Mouse (Mus musculus) forebrain, postnatal 0 days (tissue): ENCODE results near the gene Cd5. TPM values are rescaled to one million over a fixed set of nuclear protein-coding genes. Genes with fewer than 3 reads are reported as not detected.
A peak's percentile ranks its signal among the peaks of the same experiment; 100 is the strongest.

Experiments
- ATAC-seq: fragments of 200-750 bp; cut with Nextera tagmentation; 2 replicates; pipeline ENCODE4 v1.8.0; 2017; ENCODE audit warnings: mild to moderate bottlenecking, moderate library complexity
- DNase-seq: peaks from one replicate; pipeline ENCODE4 v3.0.0-alpha.2; 2015
- H3K27ac ChIP-seq: fragments of 300-500 bp; sonication (generic); 2 replicates; pipeline ENCODE4 v1.5.1; 2014; ENCODE audit warnings: low read depth, mild to moderate bottlenecking, antibody characterized with exemption, low read length, moderate library complexity, mixed read lengths
- H3K27me3 ChIP-seq: fragments of 300-500 bp; sonication (generic); 2 replicates; pipeline ENCODE4 v1.6.1; 2014; ENCODE audit warnings: mild to moderate bottlenecking, low read length, mixed read lengths; ENCODE audit not compliant: insufficient read depth
- H3K36me3 ChIP-seq: fragments of 300-500 bp; sonication (generic); 2 replicates; pipeline ENCODE4 v1.6.1; 2014; ENCODE audit warnings: mild to moderate bottlenecking, moderate library complexity; ENCODE audit not compliant: insufficient read depth
- H3K4me1 ChIP-seq: fragments of 300-500 bp; sonication (generic); 2 replicates; pipeline ENCODE4 v1.6.1; 2014; ENCODE audit warnings: antibody characterized with exemption; ENCODE audit not compliant: insufficient read depth
- H3K4me2 ChIP-seq: fragments of 300-500 bp; sonication (generic); 2 replicates; pipeline ENCODE4 v1.6.1; 2014; ENCODE audit warnings: low read depth, mild to moderate bottlenecking, moderate library complexity
- H3K4me3 ChIP-seq: fragments of 300-500 bp; sonication (generic); 2 replicates; pipeline ENCODE4 v1.5.1; 2014; ENCODE audit warnings: low read depth, low read length, mixed read lengths
- H3K9ac ChIP-seq: fragments of 300-500 bp; sonication (generic); 2 replicates; pipeline ENCODE4 v1.6.1; 2014; ENCODE audit warnings: mild to moderate bottlenecking
- H3K9me3 ChIP-seq: fragments of 300-500 bp; sonication (generic); 2 replicates; pipeline ENCODE4 v1.6.1; 2016; ENCODE audit warnings: low read length
- CTCF ChIP-seq: sonication (generic); IDR thresholded peaks from 2 replicates; pipeline ENCODE4 v1.5.1; 2016; ENCODE audit warnings: antibody characterized with exemption, control low read depth, low read depth
- WGBS: fragments of 180-500 bp; shearing (Covaris S2); extraction: QIAGEN DNeasy Blood & Tissue Kit; methylation state at CpG from one replicate; pipeline ENCODE4 v1.1.7; 2014; 5-methylcytosine and 5-hydroxymethylcytosine counted together
- polyA plus RNA-seq: library from polyadenylated mRNA; unstranded; fragments of >200 nt; fragmentation: Nextera tagmentation; extraction: Ambion mirVana; gene quantifications from 2 replicates; pipeline ENCODE4 v1.2.1, GENCODE M21; 2015
- total RNA-seq: library from RNA; depleted of rRNA; stranded (reverse); fragments of >200 nt; gene quantifications from 2 replicates; pipeline ENCODE4 v1.2.3, GENCODE M21; 2014; rRNA removed

The Cd5 gene
- total and polyA plus RNA-seq, 2 experiments from 2014 or later = 0.10 to 0.52 TPM

DNA sequence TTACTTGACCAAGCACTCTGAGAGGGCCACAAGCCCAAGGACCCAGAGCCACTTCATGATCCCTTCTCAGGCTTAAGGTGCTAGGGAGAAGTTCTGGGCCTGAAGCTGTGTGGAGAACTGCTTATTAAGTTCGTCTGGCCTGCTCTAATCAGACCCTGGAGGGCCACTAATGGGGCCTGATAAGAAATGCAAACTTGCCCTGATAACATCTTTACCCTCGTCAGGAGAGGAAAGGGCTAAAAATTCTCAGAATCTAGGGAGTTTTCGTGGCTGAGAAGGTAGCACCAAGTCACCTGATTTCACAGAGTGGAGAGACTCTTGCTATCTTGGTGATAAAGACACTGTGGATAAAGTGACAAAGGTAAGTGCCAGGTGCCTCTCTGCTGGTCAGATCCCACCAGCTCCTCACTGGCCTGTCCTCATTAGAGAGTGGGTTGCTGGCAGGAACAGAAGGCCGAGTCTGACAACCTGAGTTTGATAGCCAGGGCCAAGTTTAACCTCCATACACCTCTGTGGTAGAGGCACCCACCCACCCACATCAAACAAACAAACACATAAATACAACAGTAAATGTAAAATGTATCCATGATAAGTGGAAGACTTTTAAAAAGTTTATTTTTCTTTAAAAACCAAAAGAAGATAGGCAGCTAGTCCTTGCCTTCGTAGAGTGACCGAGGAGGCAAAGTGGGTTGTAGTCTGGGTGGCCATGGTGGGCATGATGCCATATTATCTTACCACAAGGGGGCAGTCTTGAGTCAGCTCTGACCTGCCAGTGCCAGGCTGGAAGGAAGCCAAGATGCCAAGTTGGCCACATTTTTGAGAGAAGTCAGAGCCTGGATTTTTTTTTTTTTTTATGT, 60.7 kb downstream of the Cd5 start, which contains the start of gene Pga5:
TSS of gene Pga5 (minus strand) at position 157 of the 857 bp plus-strand sequence.
- H3K27me3 ChIP-seq = no peaks in the 10 kb centered on the region
- H3K36me3 ChIP-seq = no peaks in the 10 kb centered on the region
- H3K4me2 ChIP-seq = no peak within 1 kb of the TSS
- no peak within 1 kb of the TSS for H3K9ac ChIP-seq
- peak; percentile 44 for ATAC-seq
- peaks cover 4% of the 10 kb centered on the region; the same call in 1 of the 2 replicates for H3K4me1 ChIP-seq
- H3K9me3 ChIP-seq = no peaks in the 10 kb centered on the region
- DNase-seq = peak; percentile 89
- no peak within 1 kb of the TSS for H3K27ac ChIP-seq
- peak; percentile 91 for TF ChIP-seq CTCF
- 33% methylated on average over 6 of the region's 6 CpGs for WGBS
- no peak within 1 kb of the TSS for H3K4me3 ChIP-seq

DNA sequence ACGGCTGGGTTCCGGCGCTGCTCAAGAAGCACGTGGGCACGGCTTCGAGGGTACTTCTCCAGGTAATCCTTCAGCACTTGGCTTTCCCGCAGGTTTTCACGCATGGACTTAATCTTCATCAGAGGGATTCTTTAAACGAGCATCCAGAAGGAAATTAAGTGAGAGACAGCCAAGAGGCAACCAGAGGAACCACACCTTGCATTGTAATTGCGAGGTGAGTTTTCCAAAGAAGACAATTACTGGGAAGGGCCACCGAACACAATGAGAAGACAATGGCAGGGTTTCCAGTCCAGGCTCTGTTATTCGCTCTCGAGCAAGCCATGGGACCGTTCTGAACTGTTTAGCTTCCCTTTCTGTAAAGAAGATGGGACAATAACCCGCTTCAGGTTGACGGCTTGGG, 62.1 kb downstream of the Cd5 start:
- DNase-seq (no peak), ATAC-seq (no peak)
- H3K4me3 ChIP-seq = no peak overlapping the region
- H3K36me3 ChIP-seq = no peaks in the 10 kb centered on the region
- no peak for TF ChIP-seq CTCF
- 79% methylated on average over 16 of the region's 16 CpGs for WGBS
- no peak overlapping the region for H3K27ac ChIP-seq
- H3K27me3 ChIP-seq = no peaks in the 10 kb centered on the region
- H3K4me1 ChIP-seq = peaks cover 4% of the 10 kb centered on the region; the same call in 1 of the 2 replicates
- H3K4me2 ChIP-seq = no peak overlapping the region
- no peaks in the 10 kb centered on the region for H3K9me3 ChIP-seq
- no peak overlapping the region for H3K9ac ChIP-seq

DNA sequence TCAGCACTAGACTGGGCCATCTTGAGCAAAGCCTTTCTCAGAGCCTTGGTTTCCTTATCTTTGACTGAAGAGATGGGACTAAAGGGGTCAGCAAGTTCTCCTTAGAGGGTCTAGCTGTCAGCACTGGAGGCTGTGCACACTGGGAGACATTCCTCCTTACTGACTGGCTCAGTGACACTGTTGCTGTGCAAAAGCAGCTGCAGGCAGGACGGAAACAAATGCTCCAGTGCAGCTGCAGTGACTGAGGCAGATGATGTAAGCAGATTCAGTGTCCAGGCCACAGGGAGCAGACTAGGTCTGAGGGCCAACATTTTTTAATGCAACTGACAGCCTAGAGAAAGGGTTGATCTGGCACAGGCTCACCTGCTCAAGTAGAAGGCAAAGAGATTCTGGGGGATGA, 65.5 kb downstream of the Cd5 start:
- Histone ChIP-seq H3K4me2 (no peak overlapping the region), H3K27ac (no peak overlapping the region), H3K9ac (no peak overlapping the region), H3K36me3 (no peaks in the 10 kb centered on the region), H3K4me1 (no peaks in the 10 kb centered on the region), H3K9me3 (no peaks in the 10 kb centered on the region), H3K27me3 (no peaks in the 10 kb centered on the region), H3K4me3 (no peak overlapping the region)
- no peak for TF ChIP-seq CTCF
- DNase-seq = no peak
- 22% methylated on average over 1 of the region's 1 CpGs for WGBS
- ATAC-seq = no peak

DNA sequence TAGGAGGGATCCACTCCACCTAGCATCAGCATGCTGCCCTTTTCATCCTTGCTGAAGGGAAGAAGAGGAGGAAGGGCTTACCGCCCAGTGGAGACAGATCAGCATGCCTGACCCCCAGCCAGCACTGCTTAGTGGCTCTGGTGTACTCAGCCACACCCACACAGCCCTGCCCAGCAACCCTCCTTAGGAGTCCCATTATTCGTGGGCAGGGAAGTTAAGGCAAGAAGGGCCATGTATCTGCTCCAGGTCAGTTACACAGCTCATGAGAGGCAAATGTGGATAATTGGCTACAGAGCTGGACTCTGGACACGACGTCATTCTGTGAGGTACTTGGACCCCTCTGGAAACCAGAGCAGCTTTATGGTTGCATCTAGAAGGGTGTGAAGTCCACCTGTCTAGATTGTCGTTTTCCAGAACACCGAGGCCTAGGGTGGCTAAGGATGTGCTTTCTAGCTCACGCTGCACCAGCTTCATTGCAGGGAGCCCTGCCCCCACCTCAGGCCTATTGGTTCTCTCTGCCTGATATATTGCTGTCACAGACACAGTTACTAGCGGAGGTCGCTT, 66.9 kb downstream of the Cd5 start:
- TF ChIP-seq CTCF = no peak
- H3K27ac ChIP-seq = no peak overlapping the region
- H3K9me3 ChIP-seq = no peaks in the 10 kb centered on the region
- no peaks in the 10 kb centered on the region for H3K27me3 ChIP-seq
- no peaks in the 10 kb centered on the region for H3K4me1 ChIP-seq
- no peaks in the 10 kb centered on the region for H3K36me3 ChIP-seq
- H3K4me3 ChIP-seq = no peak overlapping the region
- WGBS = 73% methylated on average over 9 of the region's 9 CpGs
- no peak overlapping the region for H3K4me2 ChIP-seq
- no peak overlapping the region for H3K9ac ChIP-seq
- DNase-seq (no peak), ATAC-seq (no peak)

DNA sequence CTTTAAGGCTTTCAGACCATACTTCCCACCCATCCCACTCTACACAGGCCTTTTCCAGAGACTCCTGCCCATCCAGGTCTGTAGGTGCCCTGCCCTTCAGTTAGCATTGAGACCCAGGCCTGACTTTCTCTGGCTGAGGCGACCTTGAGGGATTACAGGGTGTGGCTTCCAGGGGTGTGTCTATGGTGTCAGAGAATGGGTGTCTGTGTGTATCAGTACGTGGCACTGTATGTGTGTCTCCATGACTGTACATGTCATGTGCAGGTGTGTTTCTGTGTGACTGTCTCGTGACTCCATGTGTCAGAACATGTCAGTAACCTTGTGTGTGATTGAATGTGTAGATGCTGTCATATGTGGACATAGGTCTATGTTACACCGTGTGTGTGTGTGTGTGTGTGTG, 67.5 kb downstream of the Cd5 start:
- H3K4me2 ChIP-seq = no peak overlapping the region
- no peaks in the 10 kb centered on the region for H3K36me3 ChIP-seq
- H3K27ac ChIP-seq = no peak overlapping the region
- no peak for ATAC-seq
- TF ChIP-seq CTCF = no peak
- H3K27me3 ChIP-seq = no peaks in the 10 kb centered on the region
- DNase-seq = no peak
- no peaks in the 10 kb centered on the region for H3K9me3 ChIP-seq
- no peak overlapping the region for H3K9ac ChIP-seq
- no peaks in the 10 kb centered on the region for H3K4me1 ChIP-seq
- no peak overlapping the region for H3K4me3 ChIP-seq
- 87% methylated on average over 4 of the region's 4 CpGs for WGBS

Other genes starting within 250 kb of the Cd5 start
- 62.6 and 74.9 TPM in 2 replicates for gene Cpsf7, start 213.7 kb downstream of the Cd5 start, total RNA-seq
- 37.6 and 41.9 TPM in 2 replicates for gene Cpsf7, start 213.7 kb downstream of the Cd5 start, polyA plus RNA-seq
- gene Sdhaf2, start 212.9 kb downstream of the Cd5 start, total RNA-seq = 51.1 and 62.9 TPM in 2 replicates
- 53.6 and 59.5 TPM in 2 replicates for gene Sdhaf2, start 212.9 kb downstream of the Cd5 start, polyA plus RNA-seq
- gene Tmem216, start 182.8 kb downstream of the Cd5 start, total RNA-seq = 23.5 and 26.9 TPM in 2 replicates
- gene Tmem216, start 182.8 kb downstream of the Cd5 start, polyA plus RNA-seq = 36.6 and 46.4 TPM in 2 replicates
- gene Cyb561a3, start 161.8 kb downstream of the Cd5 start, total RNA-seq = 21.4 and 24.9 TPM in 2 replicates
- 18.9 and 22.0 TPM in 2 replicates for gene Cyb561a3, start 161.8 kb downstream of the Cd5 start, polyA plus RNA-seq
- 16.6 and 21.2 TPM in 2 replicates for gene Tmem138, start 161.6 kb downstream of the Cd5 start, total RNA-seq
- gene Tmem138, start 161.6 kb downstream of the Cd5 start, polyA plus RNA-seq = 28.3 and 31.7 TPM in 2 replicates
- gene Ddb1, start 133.7 kb downstream of the Cd5 start, total RNA-seq = 245 and 273 TPM in 2 replicates
- gene Ddb1, start 133.7 kb downstream of the Cd5 start, polyA plus RNA-seq = 130 and 145 TPM in 2 replicates
- 8.8 and 12.8 TPM in 2 replicates for gene Tkfc, start 133.3 kb downstream of the Cd5 start, total RNA-seq
- gene Tkfc, start 133.3 kb downstream of the Cd5 start, polyA plus RNA-seq = 19.3 and 22.7 TPM in 2 replicates
- gene Vwce, start 104.8 kb downstream of the Cd5 start, total RNA-seq = 1.5 and 1.7 TPM in 2 replicates
- gene Vwce, start 104.8 kb downstream of the Cd5 start, polyA plus RNA-seq = 0.44 and 0.88 TPM in 2 replicates
- not detected in 2 replicates for gene Pga5, start 60.9 kb downstream of the Cd5 start, total RNA-seq
- not detected in 2 replicates for gene Pga5, start 60.9 kb downstream of the Cd5 start, polyA plus RNA-seq
- 27.9 and 29.0 TPM in 2 replicates for gene Vps37c, start 50.3 kb downstream of the Cd5 start, total RNA-seq
- 34.5 TPM in 2 replicates for gene Vps37c, start 50.3 kb downstream of the Cd5 start, polyA plus RNA-seq
- not detected in 2 replicates for gene Cd6, start 91.1 kb upstream of the Cd5 start, total RNA-seq
- 0.05 TPM in 1 of 2 replicates, not detected in the other for gene Cd6, start 91.1 kb upstream of the Cd5 start, polyA plus RNA-seq
- gene Slc15a3, start 100.7 kb upstream of the Cd5 start, total RNA-seq = 0.62 and 0.90 TPM in 2 replicates
- gene Slc15a3, start 100.7 kb upstream of the Cd5 start, polyA plus RNA-seq = 0.26 and 0.42 TPM in 2 replicates
- 323 and 362 TPM in 2 replicates for gene Tmem132a, start 130.9 kb upstream of the Cd5 start, total RNA-seq
- gene Tmem132a, start 130.9 kb upstream of the Cd5 start, polyA plus RNA-seq = 180 and 184 TPM in 2 replicates
- gene Tmem109, start 143.0 kb upstream of the Cd5 start, total RNA-seq = 22.2 and 25.5 TPM in 2 replicates
- gene Tmem109, start 143.0 kb upstream of the Cd5 start, polyA plus RNA-seq = 33.7 and 38.8 TPM in 2 replicates
- gene Prpf19, start 156.2 kb upstream of the Cd5 start, total RNA-seq = 243 and 271 TPM in 2 replicates
- gene Prpf19, start 156.2 kb upstream of the Cd5 start, polyA plus RNA-seq = 35.6 and 36.9 TPM in 2 replicates
- gene Zp1, start 181.6 kb upstream of the Cd5 start, total RNA-seq = 0.10 and 0.23 TPM in 2 replicates
- 0.59 and 0.68 TPM in 2 replicates for gene Zp1, start 181.6 kb upstream of the Cd5 start, polyA plus RNA-seq
- gene Ptgdr2, start 198.2 kb upstream of the Cd5 start, total RNA-seq = 0.57 and 0.77 TPM in 2 replicates
- 0.05 and 0.10 TPM in 2 replicates for gene Ptgdr2, start 198.2 kb upstream of the Cd5 start, polyA plus RNA-seq
- gene Ccdc86, start 210.3 kb upstream of the Cd5 start, total RNA-seq = 6.2 and 6.8 TPM in 2 replicates
- gene Ccdc86, start 210.3 kb upstream of the Cd5 start, polyA plus RNA-seq = 12.7 and 16.6 TPM in 2 replicates
- not detected in 2 replicates for gene Ms4a10, start 235.7 kb upstream of the Cd5 start, total RNA-seq
- gene Ms4a10, start 235.7 kb upstream of the Cd5 start, polyA plus RNA-seq = not detected in 2 replicates